Mouse (Mus musculus): ENCODE results near the gene Rbm3. TPM values are rescaled to one million over a fixed set of nuclear protein-coding genes. Genes with fewer than 3 reads are reported as not detected.
A peak's percentile ranks its signal among the peaks of the same experiment; 100 is the strongest.

Rbm3 gene
- polyA plus RNA-seq, 1 experiment from 2014 or later = 794 TPM

DNA sequence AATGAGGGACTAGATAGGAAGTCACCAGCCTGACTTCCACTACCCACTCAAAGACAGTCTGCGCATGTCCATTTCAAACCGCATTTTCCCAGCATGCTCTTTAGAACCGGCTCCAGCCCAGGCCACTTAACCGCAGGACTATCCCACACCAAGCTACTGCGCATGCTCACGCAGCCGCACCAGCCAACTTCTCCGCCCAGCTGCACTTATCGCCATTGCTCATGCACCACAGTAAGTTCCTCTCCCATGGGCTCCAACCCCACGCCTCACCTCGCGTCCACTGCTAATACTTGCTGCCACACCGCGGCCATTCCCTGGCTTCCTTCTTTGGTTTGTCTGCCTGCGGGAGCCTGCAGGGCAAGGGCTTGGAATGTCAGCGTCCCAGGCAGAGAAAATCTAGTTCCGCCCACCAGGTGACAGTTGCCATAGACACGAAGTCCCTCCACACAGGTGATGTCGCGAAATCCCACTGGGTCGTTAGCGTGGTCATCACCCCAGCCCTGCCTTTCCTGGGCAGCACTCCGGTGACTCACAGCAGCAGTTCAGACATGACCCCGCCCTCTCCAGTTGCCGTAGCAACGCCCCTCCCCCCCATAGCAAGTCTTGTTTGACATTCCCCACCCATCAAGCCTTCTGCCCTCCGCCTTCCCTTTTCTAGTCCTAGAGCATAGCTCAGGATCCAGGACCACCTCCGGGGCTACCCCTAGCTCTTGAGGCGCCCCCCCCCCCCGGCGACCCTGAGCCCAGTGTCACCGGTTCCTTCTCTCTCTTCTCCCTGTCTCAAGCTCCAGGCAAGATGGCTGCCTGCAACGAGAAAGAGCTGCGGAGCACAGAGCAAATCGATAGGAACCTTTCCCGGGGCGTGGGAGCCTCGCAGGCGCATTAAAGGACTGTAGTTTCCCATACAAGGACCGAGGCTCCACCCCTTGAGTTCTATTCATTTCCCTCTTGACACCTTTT is 13.4 kb downstream of the Rbm3 start, which contains the start of gene Wdr13:
Gene Wdr13 (minus strand): TSS at position 876 of the 960 bp plus-strand sequence.
- Histone ChIP-seq H3K9ac (ENCODE audit: low read depth, low read length) (peak within 1 kb of the TSS; percentile 49; the same call in 1 of the 2 replicates), H3K27ac (peak within 1 kb of the TSS; percentile 95), H3K9me3 (replicated peaks; ENCODE audit: low read length) (no peaks in the 10 kb centered on the region), H3K4me1 (replicated peaks; ENCODE audit: insufficient read depth, low read length) (no peaks in the 10 kb centered on the region), H3K36me3 (ENCODE audit: insufficient read depth, low read length) (0 out of 2 replicates have a peak, but pooled peaks cover 4% of the 10 kb centered on the region), H3K4me3 (replicated peaks; ENCODE audit: low read depth, low read length) (peak within 1 kb of the TSS; percentile 45), H3K27me3 (ENCODE audit: insufficient read depth, low read length) (no peaks in the 10 kb centered on the region), H3K4me2 (ENCODE audit: low read length) (peak within 1 kb of the TSS; percentile 60)
- DNase-seq (ENCODE audit: low spot score) (peak; percentile 91), ATAC-seq (replicated peaks; ENCODE audit: low FRiP score, low read depth) (peak; percentile 94)
- 29% methylated on average over 40 of the region's 40 CpGs for WGBS
- TF ChIP-seq CTCF (IDR thresholded peaks at IDR 0.05; ENCODE audit: low read depth) = 0 out of 2 replicates have a peak, but pooled peaks have one; percentile 23

GRCm38 (mm10) chrX:8131393-8131792 is 14.3 kb downstream of the Rbm3 start:
- Histone ChIP-seq H3K4me1 (replicated peaks; ENCODE audit: insufficient read depth, low read length) (no peaks in the 10 kb centered on the region), H3K9ac (ENCODE audit: low read depth, low read length) (no peak overlapping the region), H3K4me2 (ENCODE audit: low read length) (peak overlapping the region; percentile 60), H3K27ac (no peak overlapping the region), H3K9me3 (replicated peaks; ENCODE audit: low read length) (no peaks in the 10 kb centered on the region), H3K4me3 (replicated peaks; ENCODE audit: low read depth, low read length) (peak overlapping the region; percentile 45), H3K36me3 (ENCODE audit: insufficient read depth, low read length) (0 out of 2 replicates have a peak, but pooled peaks cover 4% of the 10 kb centered on the region), H3K27me3 (ENCODE audit: insufficient read depth, low read length) (no peaks in the 10 kb centered on the region)
- DNase-seq (ENCODE audit: low spot score) (no peak), ATAC-seq (replicated peaks; ENCODE audit: low FRiP score, low read depth) (no peak)
- 94% methylated on average over 17 of the region's 17 CpGs for WGBS
- no peak for TF ChIP-seq CTCF (IDR thresholded peaks at IDR 0.05; ENCODE audit: low read depth)

- Histone ChIP-seq H3K27me3 (ENCODE audit: insufficient read depth, low read length) (no peaks in the 10 kb centered on the region), H3K4me3 (replicated peaks; ENCODE audit: low read depth, low read length) (no peak overlapping the region), H3K4me1 (replicated peaks; ENCODE audit: insufficient read depth, low read length) (no peaks in the 10 kb centered on the region), H3K4me2 (ENCODE audit: low read length) (no peak overlapping the region), H3K27ac (no peak overlapping the region), H3K9me3 (replicated peaks; ENCODE audit: low read length) (no peaks in the 10 kb centered on the region), H3K36me3 (ENCODE audit: insufficient read depth, low read length) (0 out of 2 replicates have a peak, but pooled peaks cover 4% of the 10 kb centered on the region), H3K9ac (ENCODE audit: low read depth, low read length) (no peak overlapping the region)
- TF ChIP-seq CTCF (IDR thresholded peaks at IDR 0.05; ENCODE audit: low read depth) = peak; percentile 33; the same call in 1 of the 2 replicates
- WGBS = 73% methylated on average over 7 of the region's 7 CpGs
- ATAC-seq (replicated peaks; ENCODE audit: low FRiP score, low read depth) (no peak), DNase-seq (ENCODE audit: low spot score) (no peak)
Observed at GRCm38 (mm10) chrX:8125235-8125634, 20.4 kb downstream of the Rbm3 start.

DNA sequence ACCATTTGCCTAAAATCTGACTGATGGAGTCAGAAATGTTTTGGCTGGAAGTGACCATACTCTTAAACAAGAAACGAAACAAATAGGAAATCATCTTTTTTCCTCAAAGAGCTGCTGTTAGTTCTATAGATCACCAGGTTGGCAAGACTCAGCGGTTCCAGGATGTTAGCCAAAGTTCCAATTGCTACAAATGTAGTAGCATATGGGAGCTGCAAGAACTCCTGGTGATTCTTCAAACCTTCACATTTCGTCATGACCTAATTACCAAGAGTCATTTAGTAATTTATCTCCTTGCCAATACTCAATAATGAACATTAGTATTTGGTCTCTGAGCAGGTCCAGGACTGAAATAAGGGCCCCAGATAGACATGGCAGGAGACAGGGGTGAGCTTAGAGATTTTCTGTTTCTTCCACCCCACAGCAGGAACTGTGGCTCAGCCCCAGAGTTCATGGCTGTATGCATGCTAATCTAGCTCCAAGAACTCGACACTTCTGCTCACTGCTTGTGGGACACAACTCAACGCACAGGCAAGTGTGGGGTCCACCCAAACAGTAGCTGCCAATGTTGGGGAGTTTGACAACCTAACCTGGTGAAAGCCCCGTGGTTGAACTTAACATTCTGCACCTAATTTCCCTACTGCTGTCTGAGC is 21.7 kb downstream of the Rbm3 start:
- Histone ChIP-seq H3K27me3 (ENCODE audit: insufficient read depth, low read length) (no peaks in the 10 kb centered on the region), H3K9ac (ENCODE audit: low read depth, low read length) (no peak overlapping the region), H3K27ac (no peak overlapping the region), H3K4me2 (ENCODE audit: low read length) (no peak overlapping the region), H3K4me3 (replicated peaks; ENCODE audit: low read depth, low read length) (no peak overlapping the region), H3K36me3 (ENCODE audit: insufficient read depth, low read length) (0 out of 2 replicates have a peak, but pooled peaks cover 4% of the 10 kb centered on the region), H3K9me3 (replicated peaks; ENCODE audit: low read length) (no peaks in the 10 kb centered on the region), H3K4me1 (replicated peaks; ENCODE audit: insufficient read depth, low read length) (no peaks in the 10 kb centered on the region)
- TF ChIP-seq CTCF (IDR thresholded peaks at IDR 0.05; ENCODE audit: low read depth) = no peak
- no peak for DNase-seq (ENCODE audit: low spot score)
- 80% methylated on average over 6 of the region's 6 CpGs for WGBS
- ATAC-seq (replicated peaks; ENCODE audit: low FRiP score, low read depth) = no peak

GRCm38 (mm10) chrX:8117264-8117663 is 28.4 kb downstream of the Rbm3 start:
- no peak overlapping the region for H3K9ac ChIP-seq (ENCODE audit: low read depth, low read length)

DNA sequence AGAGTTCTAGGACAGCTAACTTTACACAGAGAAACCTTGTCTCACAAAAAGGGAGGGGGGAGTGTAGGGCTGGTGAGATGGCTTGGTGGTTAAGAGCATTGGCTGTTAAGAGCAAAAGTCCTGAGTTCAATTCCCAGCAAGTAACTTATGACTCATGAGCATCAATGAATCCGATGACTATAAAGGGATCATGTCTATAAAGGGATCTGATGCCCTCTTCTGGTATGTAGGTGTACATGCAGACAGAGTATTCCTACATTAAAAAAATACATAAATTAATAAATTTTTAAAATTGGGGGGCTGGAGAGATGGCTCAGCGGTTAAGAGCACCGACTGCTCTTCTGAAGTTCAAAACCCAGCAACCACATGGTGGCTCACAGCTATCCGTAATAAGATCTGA is 30.4 kb downstream of the Rbm3 start:
- Histone ChIP-seq H3K27ac (no peak overlapping the region), H3K27me3 (ENCODE audit: insufficient read depth, low read length) (no peaks in the 10 kb centered on the region), H3K36me3 (ENCODE audit: insufficient read depth, low read length) (no peaks in the 10 kb centered on the region), H3K9me3 (replicated peaks; ENCODE audit: low read length) (no peaks in the 10 kb centered on the region), H3K9ac (ENCODE audit: low read depth, low read length) (no peak overlapping the region), H3K4me3 (replicated peaks; ENCODE audit: low read depth, low read length) (no peak overlapping the region), H3K4me2 (ENCODE audit: low read length) (no peak overlapping the region), H3K4me1 (replicated peaks; ENCODE audit: insufficient read depth, low read length) (no peaks in the 10 kb centered on the region)
- WGBS = 78% methylated on average over 4 of the region's 4 CpGs
- TF ChIP-seq CTCF (IDR thresholded peaks at IDR 0.05; ENCODE audit: low read depth) = peak; percentile 34; the same call in 1 of the 2 replicates
- ATAC-seq (replicated peaks; ENCODE audit: low FRiP score, low read depth) (no peak), DNase-seq (ENCODE audit: low spot score) (peak; percentile 4)

More at GRCm38 (mm10) chrX:8117264-8117663, 28.4 kb downstream of the Rbm3 start:
- Histone ChIP-seq H3K4me1 (replicated peaks; ENCODE audit: insufficient read depth, low read length) (no peaks in the 10 kb centered on the region), H3K4me2 (ENCODE audit: low read length) (no peak overlapping the region), H3K27me3 (ENCODE audit: insufficient read depth, low read length) (no peaks in the 10 kb centered on the region), H3K4me3 (replicated peaks; ENCODE audit: low read depth, low read length) (no peak overlapping the region), H3K36me3 (ENCODE audit: insufficient read depth, low read length) (no peaks in the 10 kb centered on the region), H3K27ac (no peak overlapping the region), H3K9me3 (replicated peaks; ENCODE audit: low read length) (no peaks in the 10 kb centered on the region)
- DNase-seq (ENCODE audit: low spot score) = no peak
- ATAC-seq (replicated peaks; ENCODE audit: low FRiP score, low read depth) = no peak
- no peak for TF ChIP-seq CTCF (IDR thresholded peaks at IDR 0.05; ENCODE audit: low read depth)
